Mouse (Mus musculus) G1E (cell line): Measurements from ENCODE around the gene Sdccag8. TPM values are rescaled to one million over a fixed set of nuclear protein-coding genes. Genes with fewer than 3 reads are reported as not detected.

Source experiments
- ATAC-seq: 2 replicates; pipeline ENCODE4 v1.8.0; 2016; ENCODE audit warnings: mild to moderate bottlenecking; ENCODE audit not compliant: insufficient number of reproducible peaks, poor library complexity, low FRiP score, severe bottlenecking; ENCODE audit errors: extremely low read depth
- DNase-seq: peaks from one replicate; pipeline ENCODE4 v3.0.0; 2012; ENCODE audit warnings: low spot score
- H3K27me3 ChIP-seq: 2 replicates; pipeline ENCODE4 v1.6.1; 2012; ENCODE audit warnings: mild to moderate bottlenecking, low read length, inconsistent platforms; ENCODE audit not compliant: insufficient read depth
- H3K36me3 ChIP-seq: replicated peaks from 2 replicates; pipeline ENCODE3; 2012; ENCODE audit warnings: mild to moderate bottlenecking, inconsistent platforms
- H3K4me1 ChIP-seq: 2 replicates; pipeline ENCODE4 v1.6.1; 2012; ENCODE audit warnings: low read depth, low read length, inconsistent platforms, mixed read lengths; ENCODE audit not compliant: insufficient read depth
- H3K4me3 ChIP-seq: 2 replicates; pipeline ENCODE4 v1.5.1; 2012; ENCODE audit warnings: low read depth, mild to moderate bottlenecking, inconsistent platforms, low read length, moderate library complexity, mixed read lengths
- H3K9me3 ChIP-seq: replicated peaks from 2 replicates; pipeline ENCODE4 v1.6.1; 2012; ENCODE audit warnings: inconsistent platforms
- CTCF ChIP-seq: IDR thresholded peaks from 2 replicates; pipeline ENCODE4 v1.5.1; 2012; ENCODE audit warnings: low read depth, low read length, inconsistent platforms, mixed read lengths
- GATA1 ChIP-seq: IDR thresholded peaks from 2 replicates; pipeline ENCODE4 v1.6.1; 2012; ENCODE audit warnings: borderline replicate concordance, low read length, inconsistent platforms, mixed read lengths
- GATA2 ChIP-seq: IDR thresholded peaks from 2 replicates; pipeline ENCODE4 v1.6.1; 2012; ENCODE audit warnings: low read depth, low read length, inconsistent platforms, borderline replicate concordance
- POLR2AphosphoS5 ChIP-seq: IDR thresholded peaks from 2 replicates; pipeline ENCODE4 v1.6.1; 2012; ENCODE audit warnings: low read depth, low read length, inconsistent platforms; ENCODE audit not compliant: insufficient replicate concordance
- TAL1 ChIP-seq: conservative IDR thresholded peaks from 2 replicates; pipeline ENCODE4 v1.6.1; 2012; ENCODE audit warnings: low read depth, low read length, inconsistent platforms, mixed read lengths
- polyA plus RNA-seq: library from polyadenylated mRNA; stranded (reverse); fragments of >175 nt; gene quantifications from 2 replicates; pipeline ENCODE4 v1.2.3, GENCODE M21; 2012
- total RNA-seq, 2 experiments: library from RNA; stranded (forward) in 1 of 2; stranded (reverse) in 1 of 2; fragments of 200-1000 nt in 1 of 2; fragments of >200 nt in 1 of 2; fragmentation: Nextera tagmentation in 1 of 2; gene quantifications; 2 replicates each; pipeline ENCODE4 v1.2.3; 2014 to 2017

Sdccag8 gene
- total and polyA plus RNA-seq, 3 experiments, result 2.2 to 19.9 (median 11.9) TPM

GRCm38 (mm10) chr1:176880943-176881342 is 66.5 kb downstream of the Sdccag8 start:
- TF ChIP-seq GATA1 (no peak), CTCF (no peak), TAL1 (no peak)
- peaks cover 9% of the 10 kb centered on the region for H3K4me1 ChIP-seq

GRCm38 (mm10) chr1:176885207-176885933 is 70.9 kb downstream of the Sdccag8 start:
- ATAC-seq (no peak), DNase-seq (no peak)
- Histone ChIP-seq H3K9me3 (no peaks in the 10 kb centered on the region), H3K36me3 (peaks cover 25% of the 10 kb centered on the region), H3K4me3 (no peak overlapping the region), H3K4me1 (peaks cover 9% of the 10 kb centered on the region), H3K27me3 (no peaks in the 10 kb centered on the region)
- TF ChIP-seq POLR2AphosphoS5 (no peak), GATA1 (no peak), GATA2 (no peak), CTCF (no peak), TAL1 (no peak)

More at GRCm38 (mm10) chr1:176880943-176881342, 66.5 kb downstream of the Sdccag8 start:
- Histone ChIP-seq H3K4me3 (no peak overlapping the region), H3K9me3 (no peaks in the 10 kb centered on the region), H3K27me3 (no peaks in the 10 kb centered on the region), H3K36me3 (peaks cover 17% of the 10 kb centered on the region)
- ATAC-seq (no peak), DNase-seq (no peak)

- DNase-seq (no peak), ATAC-seq (no peak)
- no peak overlapping the region for H3K4me3 ChIP-seq
- no peaks in the 10 kb centered on the region for H3K9me3 ChIP-seq
- H3K27me3 ChIP-seq, result no peaks in the 10 kb centered on the region
- H3K36me3 ChIP-seq, result peaks cover 23% of the 10 kb centered on the region
- TF ChIP-seq POLR2AphosphoS5, result no peak
- no peak for TF ChIP-seq GATA1
- no peak for TF ChIP-seq CTCF
- no peak for TF ChIP-seq TAL1
- TF ChIP-seq GATA2, result no peak
- H3K4me1 ChIP-seq, result peaks cover 9% of the 10 kb centered on the region
Observed at GRCm38 (mm10) chr1:176886002-176886401, 71.5 kb downstream of the Sdccag8 start.

- DNase-seq, result no peak
- ATAC-seq, result no peak
- no peaks in the 10 kb centered on the region for H3K9me3 ChIP-seq
- H3K4me3 ChIP-seq, result no peak overlapping the region
- no peaks in the 10 kb centered on the region for H3K27me3 ChIP-seq
- H3K36me3 ChIP-seq, result peaks cover 9% of the 10 kb centered on the region
- no peaks in the 10 kb centered on the region for H3K4me1 ChIP-seq
- TF ChIP-seq GATA2 (no peak), GATA1 (no peak), CTCF (no peak), POLR2AphosphoS5 (no peak), TAL1 (no peak)
Observed at GRCm38 (mm10) chr1:176903741-176904140, 89.3 kb downstream of the Sdccag8 start.

- Histone ChIP-seq H3K27me3 (no peaks in the 10 kb centered on the region), H3K4me3 (no peak overlapping the region), H3K9me3 (no peaks in the 10 kb centered on the region), H3K36me3 (peaks cover 4% of the 10 kb centered on the region), H3K4me1 (no peaks in the 10 kb centered on the region)
- DNase-seq, result no peak
- no peak for ATAC-seq
- no peak for TF ChIP-seq POLR2AphosphoS5
- no peak for TF ChIP-seq TAL1
- no peak for TF ChIP-seq CTCF
Observed at GRCm38 (mm10) chr1:176915946-176916345, 101.5 kb downstream of the Sdccag8 start.

- Histone ChIP-seq H3K9me3 (no peaks in the 10 kb centered on the region), H3K27me3 (no peaks in the 10 kb centered on the region), H3K4me1 (no peaks in the 10 kb centered on the region), H3K36me3 (peaks cover 17% of the 10 kb centered on the region), H3K4me3 (no peak overlapping the region)
- DNase-seq (no peak), ATAC-seq (no peak)
- TF ChIP-seq TAL1, result no peak
- no peak for TF ChIP-seq GATA1
- no peak for TF ChIP-seq POLR2AphosphoS5
- TF ChIP-seq GATA2, result no peak
- TF ChIP-seq CTCF, result no peak
Observed at GRCm38 (mm10) chr1:176919486-176919885, 105.0 kb downstream of the Sdccag8 start.

GRCm38 (mm10) chr1:176922842-176923241 is 108.4 kb downstream of the Sdccag8 start:
- TF ChIP-seq GATA1, result no peak
- TF ChIP-seq CTCF, result no peak
- TF ChIP-seq POLR2AphosphoS5, result no peak
- no peak for TF ChIP-seq TAL1
- TF ChIP-seq GATA2, result no peak
- no peaks in the 10 kb centered on the region for H3K27me3 ChIP-seq
- H3K4me1 ChIP-seq, result no peaks in the 10 kb centered on the region
- no peaks in the 10 kb centered on the region for H3K9me3 ChIP-seq
- ATAC-seq (no peak), DNase-seq (no peak)
- peaks cover 24% of the 10 kb centered on the region for H3K36me3 ChIP-seq
- no peak overlapping the region for H3K4me3 ChIP-seq
